Mouse (Mus musculus) kidney, adult 2 months (tissue): ENCODE measurements around the gene Ppp3cb. TPM values are rescaled to one million over a fixed set of nuclear protein-coding genes. Genes with fewer than 3 reads are reported as not detected.
A peak's percentile ranks its signal among the peaks of the same experiment; 100 is the strongest.

Experiments
- DNase-seq: peaks from one replicate; pipeline ENCODE4 v3.0.0; 2021
- H3K27ac ChIP-seq: fragments of 200-500 bp; 2 replicates; pipeline ENCODE4 v1.5.1; 2012; ENCODE audit warnings: low read depth, low read length, control low read depth, inconsistent platforms; ENCODE audit not compliant: insufficient read depth
- H3K27me3 ChIP-seq: fragments of 200-500 bp; replicated peaks from 2 replicates; pipeline ENCODE4 v1.6.1; 2012; ENCODE audit warnings: mild to moderate bottlenecking, moderate library complexity, low read length, inconsistent platforms; ENCODE audit not compliant: control insufficient read depth, insufficient read depth
- H3K36me3 ChIP-seq: fragments of 200-500 bp; 2 replicates; pipeline ENCODE4 v1.6.1; 2012; ENCODE audit warnings: mild to moderate bottlenecking, moderate library complexity, low read length, inconsistent platforms; ENCODE audit not compliant: control insufficient read depth, insufficient read depth
- H3K4me1 ChIP-seq: fragments of 200-500 bp; 2 replicates; pipeline ENCODE4 v1.6.1; 2011; ENCODE audit warnings: low read length; ENCODE audit not compliant: control insufficient read depth, insufficient read depth
- H3K4me3 ChIP-seq: fragments of 200-500 bp; 2 replicates; pipeline ENCODE4 v1.5.1; 2011; ENCODE audit warnings: mild to moderate bottlenecking, low read depth, low read length, control low read depth; ENCODE audit not compliant: insufficient read depth
- CTCF ChIP-seq: fragments of 200-500 bp; conservative IDR thresholded peaks from 2 replicates; pipeline ENCODE4 v1.5.1; 2011; ENCODE audit warnings: low read depth, mild to moderate bottlenecking, control low read depth, low read length, moderate library complexity, mixed read lengths; ENCODE audit not compliant: insufficient read depth, insufficient read length
- POLR2A ChIP-seq: fragments of 200-500 bp; IDR thresholded peaks from one replicate; pipeline ENCODE4 v1.6.1; 2011; ENCODE audit warnings: low read depth, low read length, control low read depth
- WGBS: fragments of 180-500 bp; shearing (Covaris S2); methylation state at CpG from one replicate; pipeline ENCODE4 v1.1.7; 2018; 5-methylcytosine and 5-hydroxymethylcytosine counted together
- polyA plus RNA-seq: library from polyadenylated mRNA; depleted of rRNA; stranded (reverse); fragments of >200 nt; gene quantifications from 2 replicates; pipeline ENCODE4 v1.2.3, GENCODE M21; 2012

The Ppp3cb gene
- polyA plus RNA-seq, 1 experiment: 13.7 TPM

DNA sequence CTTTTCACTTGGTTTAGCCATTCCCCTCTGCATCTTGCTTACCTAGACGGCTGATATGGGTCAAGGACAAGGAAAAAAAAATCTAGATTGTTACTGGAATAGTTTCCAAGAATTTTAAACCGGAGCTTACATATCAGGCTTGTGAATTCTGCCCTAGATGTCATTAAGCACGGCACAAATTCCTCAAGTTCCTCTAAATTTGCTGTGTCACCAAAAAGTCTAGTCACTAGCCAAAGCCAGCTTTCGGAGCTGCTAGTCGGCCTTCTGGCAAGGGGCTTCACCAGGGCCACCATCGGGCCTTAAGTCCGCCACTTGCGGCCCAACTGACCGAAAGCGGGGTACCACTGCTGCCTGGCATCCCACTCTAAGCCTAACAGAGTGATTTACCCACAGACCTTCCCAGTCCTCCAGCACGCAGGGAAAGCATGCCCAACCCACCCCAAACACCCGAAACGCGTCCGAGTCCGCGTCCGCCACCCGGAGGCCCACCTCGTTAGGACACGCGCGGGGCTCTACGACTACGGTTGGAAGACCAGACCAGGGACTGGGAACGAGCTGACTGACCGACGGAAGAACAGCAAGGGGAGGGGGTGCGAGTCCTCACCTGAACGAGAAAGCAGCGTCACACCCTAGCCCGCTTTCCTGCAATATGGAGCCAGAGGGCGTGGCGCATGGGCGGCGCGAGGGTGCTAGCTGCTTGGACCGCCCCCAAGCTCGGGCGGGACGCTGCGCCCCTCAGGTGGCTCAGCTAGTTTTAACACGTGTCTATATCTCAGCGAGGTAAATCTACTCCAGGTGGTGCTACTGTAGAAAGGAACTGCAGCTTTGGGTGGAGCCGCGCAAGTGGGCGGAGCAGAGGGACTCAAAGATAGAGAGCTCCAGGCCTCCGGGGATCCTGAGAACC is 66.8 kb downstream of the Ppp3cb start, which contains the start of gene Anxa7:
Gene Anxa7 (minus strand): TSS at position 843 of the 904 bp plus-strand sequence.
- H3K4me3 ChIP-seq: peak within 1 kb of the TSS; percentile 97
- no peaks in the 10 kb centered on the region for H3K36me3 ChIP-seq
- WGBS: under 1% methylated on average over 48 of the region's 48 CpGs
- peaks cover 3% of the 10 kb centered on the region; the same call in 1 of the 2 replicates for H3K4me1 ChIP-seq
- no peaks in the 10 kb centered on the region; the same call in 1 of the 2 replicates for H3K27me3 ChIP-seq
- H3K27ac ChIP-seq: peak within 1 kb of the TSS; percentile 64
- TF ChIP-seq POLR2A (peak; percentile 71), CTCF (0 out of 2 replicates have a peak, but pooled peaks have one; percentile 3)
- DNase-seq: peak; percentile 92

DNA sequence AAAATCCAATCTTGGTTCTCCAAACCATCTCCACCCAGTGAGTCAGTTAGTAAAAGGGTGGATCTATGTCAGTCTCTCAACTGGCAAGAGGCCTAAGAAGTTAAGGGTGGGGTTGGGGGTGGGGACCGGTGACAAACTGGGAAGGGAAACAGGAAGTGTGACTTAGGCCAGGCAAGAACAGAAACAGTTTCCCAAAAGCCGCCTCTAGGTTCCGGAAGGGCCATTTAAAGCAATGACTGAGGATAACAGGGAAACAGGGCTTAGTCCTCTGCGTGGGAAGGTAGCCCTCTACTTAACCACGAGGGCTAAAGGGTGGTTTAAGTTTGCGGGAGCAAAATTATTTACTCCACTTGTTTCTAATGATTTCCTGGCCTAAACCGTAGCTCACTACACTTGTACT is 67.6 kb downstream of the Ppp3cb start:
- no peak for TF ChIP-seq CTCF
- TF ChIP-seq POLR2A: no peak
- DNase-seq: peak; percentile 81
- Histone ChIP-seq H3K27ac (peak overlapping the region; percentile 64), H3K27me3 (no peaks in the 10 kb centered on the region; the same call in 1 of the 2 replicates), H3K36me3 (no peaks in the 10 kb centered on the region), H3K4me1 (peaks cover 3% of the 10 kb centered on the region; the same call in 1 of the 2 replicates), H3K4me3 (peak overlapping the region; percentile 97)
- under 1% methylated on average over 7 of the region's 7 CpGs for WGBS

DNA sequence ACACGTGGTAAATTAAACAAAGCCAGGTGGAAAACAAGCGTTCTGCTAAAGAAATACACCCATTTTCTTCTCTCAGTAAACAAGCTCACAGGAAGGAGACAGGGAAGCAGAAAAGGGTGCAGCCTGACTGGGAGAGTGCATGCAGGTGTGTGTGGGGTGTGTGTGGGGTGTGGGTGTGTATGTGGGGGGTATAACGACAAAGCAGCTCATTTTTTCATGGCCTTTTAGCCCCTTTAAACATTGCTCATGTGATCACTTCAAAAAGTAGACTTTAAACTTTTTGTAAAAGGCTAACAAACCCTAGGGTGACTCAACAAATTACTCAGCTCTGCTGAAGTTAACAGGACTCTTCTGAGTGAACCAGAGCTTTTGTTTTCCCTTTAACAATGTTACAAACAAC is 68.0 kb downstream of the Ppp3cb start:
- TF ChIP-seq CTCF (no peak), POLR2A (no peak)
- Histone ChIP-seq H3K36me3 (no peaks in the 10 kb centered on the region), H3K4me1 (peaks cover 3% of the 10 kb centered on the region; the same call in 1 of the 2 replicates), H3K4me3 (peak overlapping the region; percentile 50), H3K27me3 (no peaks in the 10 kb centered on the region; the same call in 1 of the 2 replicates), H3K27ac (peak overlapping the region; percentile 80)
- no peak for DNase-seq
- 13% methylated on average over 3 of the region's 3 CpGs for WGBS

- Histone ChIP-seq H3K4me3 (no peak overlapping the region), H3K4me1 (peaks cover 3% of the 10 kb centered on the region; the same call in 1 of the 2 replicates), H3K27me3 (no peaks in the 10 kb centered on the region; the same call in 1 of the 2 replicates), H3K36me3 (peaks cover 2% of the 10 kb centered on the region; the same call in 1 of the 2 replicates), H3K27ac (no peak overlapping the region)
- TF ChIP-seq POLR2A (no peak), CTCF (no peak)
- DNase-seq: peak; percentile 7
- WGBS: 45% methylated on average over 4 of the region's 4 CpGs
Measured at GRCm38 (mm10) chr14:20477261-20478025, 68.9 kb downstream of the Ppp3cb start.

GRCm38 (mm10) chr14:20460216-20460615 is 86.2 kb downstream of the Ppp3cb start:
- WGBS: 86% methylated on average over 14 of the region's 14 CpGs
- Histone ChIP-seq H3K36me3 (peaks cover 30% of the 10 kb centered on the region), H3K4me3 (no peak overlapping the region), H3K27ac (no peak overlapping the region), H3K4me1 (no peaks in the 10 kb centered on the region), H3K27me3 (no peaks in the 10 kb centered on the region)
- TF ChIP-seq CTCF: no peak
- TF ChIP-seq POLR2A: no peak
- DNase-seq: no peak

GRCm38 (mm10) chr14:20458378-20458777 is 88.0 kb downstream of the Ppp3cb start:
- Histone ChIP-seq H3K27me3 (no peaks in the 10 kb centered on the region), H3K4me3 (no peak overlapping the region), H3K27ac (no peak overlapping the region), H3K4me1 (no peaks in the 10 kb centered on the region), H3K36me3 (peaks cover 21% of the 10 kb centered on the region)
- TF ChIP-seq CTCF (no peak), POLR2A (no peak)
- WGBS: 96% methylated on average over 9 of the region's 9 CpGs
- DNase-seq: no peak
